Mouse (Mus musculus) hindbrain, postnatal 0 days (tissue): ENCODE data around the gene Grk1. TPM values are rescaled to one million over a fixed set of nuclear protein-coding genes. Genes with fewer than 3 reads are reported as not detected.

Experiments
- ATAC-seq: fragments of 200-750 bp; cut with Nextera tagmentation; 2 replicates; pipeline ENCODE4 v1.8.0; 2017; ENCODE audit warnings: mild to moderate bottlenecking, moderate TSS enrichment, moderate library complexity
- DNase-seq: peaks from one replicate; pipeline ENCODE4 v3.0.0-alpha.2; 2015; ENCODE audit warnings: low spot score
- H3K27ac ChIP-seq: fragments of 300-500 bp; sonication (generic); 2 replicates; pipeline ENCODE4 v1.5.1; 2014; ENCODE audit warnings: mild to moderate bottlenecking
- H3K27me3 ChIP-seq: fragments of 300-500 bp; sonication (generic); 2 replicates; pipeline ENCODE4 v1.6.1; 2014; ENCODE audit warnings: low read length, mixed read lengths; ENCODE audit not compliant: insufficient read depth
- H3K36me3 ChIP-seq: fragments of 300-500 bp; sonication (generic); 2 replicates; pipeline ENCODE4 v1.6.1; 2014; ENCODE audit warnings: low read length, mixed read lengths; ENCODE audit not compliant: insufficient read depth
- H3K4me1 ChIP-seq: fragments of 300-500 bp; sonication (generic); 2 replicates; pipeline ENCODE4 v1.6.1; 2014; ENCODE audit warnings: antibody characterized with exemption, low read length, mixed read lengths; ENCODE audit not compliant: insufficient read depth
- H3K4me2 ChIP-seq: fragments of 300-500 bp; sonication (generic); 2 replicates; pipeline ENCODE4 v1.6.1; 2014; ENCODE audit warnings: low read depth, mild to moderate bottlenecking, low read length, moderate library complexity, mixed read lengths
- H3K4me3 ChIP-seq: fragments of 300-500 bp; sonication (generic); 2 replicates; pipeline ENCODE4 v1.5.1; 2014; ENCODE audit warnings: low read length
- H3K9ac ChIP-seq: fragments of 300-500 bp; sonication (generic); replicated peaks from 2 replicates; pipeline ENCODE4 v1.6.1; 2014; ENCODE audit warnings: mild to moderate bottlenecking, low read length, moderate library complexity, mixed read lengths
- H3K9me3 ChIP-seq: fragments of 300-500 bp; sonication (generic); 2 replicates; pipeline ENCODE4 v1.6.1; 2016; ENCODE audit warnings: low read length, mixed read lengths
- CTCF ChIP-seq: IDR thresholded peaks from 2 replicates; pipeline ENCODE4 v1.5.1; 2016; ENCODE audit warnings: antibody characterized with exemption, control low read depth, low read depth
- WGBS: fragments of 180-500 bp; shearing (Covaris S2); extraction: QIAGEN DNeasy Blood & Tissue Kit; methylation state at CpG from one replicate; pipeline ENCODE4 v1.1.7; 2014; 5-methylcytosine and 5-hydroxymethylcytosine counted together
- polyA plus RNA-seq: library from polyadenylated mRNA; unstranded; fragments of >200 nt; fragmentation: Nextera tagmentation; extraction: Ambion mirVana; gene quantifications from 2 replicates; pipeline ENCODE4 v1.2.1, GENCODE M21; 2015
- total RNA-seq: library from RNA; depleted of rRNA; stranded (reverse); fragments of >200 nt; gene quantifications from 2 replicates; pipeline ENCODE4 v1.2.3, GENCODE M21; 2014

Gene Grk1
- total and polyA plus RNA-seq, 2 experiments from 2014 or later = not detected

DNA sequence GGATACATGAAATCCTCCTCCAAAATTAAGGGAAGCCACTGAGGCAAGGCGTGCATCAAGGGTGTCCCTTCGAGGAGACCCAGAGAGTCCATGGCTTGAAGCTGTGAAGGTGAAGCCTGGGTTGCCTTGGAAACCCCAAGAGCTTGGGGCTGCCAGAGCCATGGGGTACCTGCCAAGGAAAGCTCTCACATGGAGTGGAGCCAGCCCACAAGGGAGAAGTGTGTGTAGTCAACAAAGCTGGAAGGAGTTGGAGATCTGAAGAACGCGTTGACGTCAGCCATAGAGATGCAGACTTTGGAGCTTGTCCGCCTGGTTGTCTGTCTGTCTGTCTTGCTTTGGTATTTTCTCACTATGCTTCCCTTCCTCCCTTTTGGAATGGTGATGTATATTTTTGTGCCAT is 16.1 kb downstream of the Grk1 start:
- TF ChIP-seq CTCF = no peak
- Histone ChIP-seq H3K9ac (no peak overlapping the region), H3K9me3 (no peaks in the 10 kb centered on the region), H3K4me3 (no peak overlapping the region), H3K36me3 (no peaks in the 10 kb centered on the region), H3K4me2 (no peak overlapping the region), H3K27ac (no peak overlapping the region), H3K27me3 (no peaks in the 10 kb centered on the region), H3K4me1 (no peaks in the 10 kb centered on the region)
- 78% methylated on average over 6 of the region's 6 CpGs for WGBS
- ATAC-seq (no peak), DNase-seq (no peak)

- no peak overlapping the region for H3K4me2 ChIP-seq
- H3K9me3 ChIP-seq = no peaks in the 10 kb centered on the region
- H3K36me3 ChIP-seq = no peaks in the 10 kb centered on the region
- DNase-seq (no peak), ATAC-seq (no peak)
- no peak overlapping the region for H3K4me3 ChIP-seq
- no peaks in the 10 kb centered on the region for H3K4me1 ChIP-seq
- no peak overlapping the region for H3K9ac ChIP-seq
- H3K27ac ChIP-seq = no peak overlapping the region
- WGBS = 78% methylated on average over 6 of the region's 6 CpGs
- no peaks in the 10 kb centered on the region for H3K27me3 ChIP-seq
- TF ChIP-seq CTCF = no peak
These were observed 22.5 kb downstream of the Grk1 start for GRCm38 (mm10) chr8:13427351-13427750.

GRCm38 (mm10) chr8:13428156-13428555 is 23.3 kb downstream of the Grk1 start:
- no peak for ATAC-seq
- TF ChIP-seq CTCF = no peak
- no peak for DNase-seq
- Histone ChIP-seq H3K27ac (no peak overlapping the region), H3K4me3 (no peak overlapping the region), H3K4me1 (no peaks in the 10 kb centered on the region), H3K9ac (no peak overlapping the region), H3K36me3 (no peaks in the 10 kb centered on the region), H3K9me3 (no peaks in the 10 kb centered on the region), H3K27me3 (no peaks in the 10 kb centered on the region), H3K4me2 (no peak overlapping the region)
- 83% methylated on average over 9 of the region's 9 CpGs for WGBS

DNA sequence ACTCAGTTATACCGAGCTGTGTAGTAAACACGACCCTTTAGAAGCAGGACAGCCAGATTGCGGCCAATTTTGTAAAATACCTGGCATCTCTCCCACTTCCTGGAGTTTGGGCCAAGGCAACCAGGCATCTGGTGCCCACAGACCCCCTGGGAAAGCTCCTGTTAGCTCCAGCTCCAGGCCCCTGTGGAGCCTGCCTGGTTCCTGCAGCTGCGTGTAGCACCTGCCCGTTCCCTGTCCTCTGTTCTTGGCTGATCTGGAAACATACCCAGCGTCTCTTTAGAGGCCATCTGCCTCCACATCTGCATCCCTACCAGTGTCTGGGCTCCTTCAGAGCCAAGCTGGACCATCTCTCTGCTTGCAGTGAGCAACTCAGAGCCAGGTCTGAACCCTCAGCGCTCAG is 25.5 kb downstream of the Grk1 start:
- Histone ChIP-seq H3K27me3 (no peaks in the 10 kb centered on the region), H3K4me2 (no peak overlapping the region), H3K9ac (no peak overlapping the region), H3K27ac (no peak overlapping the region), H3K9me3 (no peaks in the 10 kb centered on the region), H3K36me3 (no peaks in the 10 kb centered on the region), H3K4me1 (no peaks in the 10 kb centered on the region), H3K4me3 (no peak overlapping the region)
- WGBS = 42% methylated on average over 7 of the region's 7 CpGs
- TF ChIP-seq CTCF = no peak
- ATAC-seq = peak; percentile 77
- DNase-seq = peak; percentile 53

GRCm38 (mm10) chr8:13430866-13431265 is 26.0 kb downstream of the Grk1 start:
- H3K9ac ChIP-seq = no peak overlapping the region
- TF ChIP-seq CTCF = no peak
- H3K9me3 ChIP-seq = no peaks in the 10 kb centered on the region
- DNase-seq (no peak), ATAC-seq (no peak)
- H3K36me3 ChIP-seq = no peaks in the 10 kb centered on the region
- 0 out of 2 replicates have a peak, but pooled peaks cover 4% of the 10 kb centered on the region for H3K27me3 ChIP-seq
- H3K4me3 ChIP-seq = no peak overlapping the region
- no peak overlapping the region for H3K4me2 ChIP-seq
- H3K27ac ChIP-seq = no peak overlapping the region
- no peaks in the 10 kb centered on the region for H3K4me1 ChIP-seq

DNA sequence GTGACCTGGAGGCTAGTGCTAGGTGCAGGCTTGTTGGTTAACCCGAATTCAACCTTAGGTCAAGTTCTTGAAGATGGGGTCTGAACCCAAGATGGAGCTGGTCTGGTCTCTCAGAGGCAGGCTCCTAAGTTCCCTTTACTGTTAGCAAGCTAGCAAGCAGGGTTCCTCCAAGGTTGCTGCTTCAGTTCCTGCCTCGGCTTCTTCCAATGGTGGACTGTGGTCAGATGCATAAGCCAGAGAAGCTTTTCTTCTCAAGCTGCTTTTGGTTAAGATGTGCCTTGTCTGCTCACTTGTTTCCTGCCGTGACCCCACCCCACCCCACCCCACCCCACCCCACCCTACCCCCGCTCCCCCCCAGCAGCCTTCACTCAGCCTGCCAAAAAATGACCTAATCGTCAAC is 28.2 kb downstream of the Grk1 start:
- Histone ChIP-seq H3K4me1 (no peaks in the 10 kb centered on the region), H3K36me3 (no peaks in the 10 kb centered on the region), H3K4me3 (no peak overlapping the region), H3K27ac (no peak overlapping the region), H3K27me3 (peaks cover 16% of the 10 kb centered on the region; the same call in 1 of the 2 replicates), H3K4me2 (no peak overlapping the region), H3K9me3 (no peaks in the 10 kb centered on the region), H3K9ac (no peak overlapping the region)
- no peak for DNase-seq
- no peak for TF ChIP-seq CTCF
- 90% methylated on average over 5 of the region's 5 CpGs for WGBS
- ATAC-seq = no peak

GRCm38 (mm10) chr8:13434889-13435288 is 30.0 kb downstream of the Grk1 start, which contains the start of gene Tmem255b:
TSS of gene Tmem255b (plus strand) at chr8:13435189.
- Histone ChIP-seq H3K27me3 (peaks cover 16% of the 10 kb centered on the region; the same call in 1 of the 2 replicates), H3K9ac (no peak within 1 kb of the TSS), H3K36me3 (no peaks in the 10 kb centered on the region), H3K27ac (no peak within 1 kb of the TSS), H3K9me3 (no peaks in the 10 kb centered on the region), H3K4me3 (peak within 1 kb of the TSS; percentile 8), H3K4me2 (peak within 1 kb of the TSS; percentile 21; the same call in 1 of the 2 replicates), H3K4me1 (no peaks in the 10 kb centered on the region)
- no peak for TF ChIP-seq CTCF
- no peak for ATAC-seq
- WGBS = 19% methylated on average over 10 of the region's 10 CpGs
- DNase-seq = no peak
